Mouse (Mus musculus): ENCODE data around the gene Ppil6.

Ppil6 gene

GRCm38 (mm10) chr10:41489708-41490517 lies at the start of gene Ppil6, which contains the start of gene Smpd2:
Gene Ppil6, plus strand, starts transcription at chr10:41490439.
Gene Smpd2, minus strand, starts transcription at chr10:41490369.
- DNase-seq (ENCODE audit: extremely low spot score, low read depth, low spot score), result peak; percentile 83

DNA sequence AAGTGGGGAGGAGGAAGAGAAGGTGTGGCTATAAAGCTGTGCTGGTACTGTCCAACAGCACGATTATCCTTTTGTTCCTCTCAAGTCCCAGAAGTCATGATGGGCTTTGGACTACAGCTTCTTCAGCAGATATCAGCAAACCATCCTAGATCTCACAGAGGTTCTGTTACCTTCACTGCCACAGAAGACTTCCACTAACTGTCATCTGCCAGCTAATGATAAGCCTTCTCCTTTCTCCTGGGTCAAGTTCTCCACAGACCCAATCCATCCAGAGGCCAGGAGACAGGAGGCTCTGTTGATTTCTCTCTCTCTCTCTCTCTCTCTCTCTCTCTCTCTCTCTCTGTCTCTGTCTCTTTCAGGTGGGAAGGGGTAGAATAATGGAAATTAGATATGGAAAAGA lies 42.0 kb upstream of the Ppil6 start:
- no peak for DNase-seq (ENCODE audit: extremely low spot score, low read depth, low spot score)

- DNase-seq (ENCODE audit: extremely low spot score, low read depth, low spot score), result no peak
Measured at GRCm38 (mm10) chr10:41449684-41450083, 40.6 kb upstream of the Ppil6 start.

- DNase-seq (ENCODE audit: extremely low spot score, low read depth, low spot score), result peak; percentile 94
Measured at GRCm38 (mm10) chr10:41450137-41450670, 40.0 kb upstream of the Ppil6 start, which contains the start of gene Zbtb24. Gene Zbtb24, plus strand, starts transcription at chr10:41450383.

- no peak for DNase-seq (ENCODE audit: extremely low spot score, low read depth, low spot score)
Measured at GRCm38 (mm10) chr10:41450780-41451522, 39.3 kb upstream of the Ppil6 start.

GRCm38 (mm10) chr10:41451656-41452055 lies 38.6 kb upstream of the Ppil6 start:
- no peak for DNase-seq (ENCODE audit: extremely low spot score, low read depth, low spot score)

- DNase-seq (ENCODE audit: extremely low spot score, low read depth, low spot score), result no peak
Measured at GRCm38 (mm10) chr10:41452791-41453190, 37.4 kb upstream of the Ppil6 start.

DNA sequence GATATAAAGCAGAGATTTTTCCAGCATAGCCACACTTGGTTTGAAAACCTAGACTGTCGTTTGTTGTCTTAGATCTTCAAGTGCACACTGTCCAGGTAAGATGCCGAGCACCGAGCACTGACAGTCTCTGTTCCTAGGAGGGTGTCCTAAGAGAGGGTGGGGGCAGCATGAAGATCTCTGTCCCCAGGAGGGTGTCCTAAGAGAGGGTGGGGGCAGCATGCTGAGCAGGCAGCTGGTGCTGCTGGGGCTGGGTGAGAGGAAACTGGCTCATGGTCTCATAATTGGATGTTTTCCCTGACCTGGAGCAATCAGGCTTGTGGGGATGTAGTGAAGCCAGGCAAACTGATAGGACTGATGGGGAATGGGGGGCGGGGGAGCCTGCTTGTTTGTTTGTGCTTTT lies 30.2 kb upstream of the Ppil6 start:
- DNase-seq (ENCODE audit: extremely low spot score, low read depth, low spot score), result no peak

DNA sequence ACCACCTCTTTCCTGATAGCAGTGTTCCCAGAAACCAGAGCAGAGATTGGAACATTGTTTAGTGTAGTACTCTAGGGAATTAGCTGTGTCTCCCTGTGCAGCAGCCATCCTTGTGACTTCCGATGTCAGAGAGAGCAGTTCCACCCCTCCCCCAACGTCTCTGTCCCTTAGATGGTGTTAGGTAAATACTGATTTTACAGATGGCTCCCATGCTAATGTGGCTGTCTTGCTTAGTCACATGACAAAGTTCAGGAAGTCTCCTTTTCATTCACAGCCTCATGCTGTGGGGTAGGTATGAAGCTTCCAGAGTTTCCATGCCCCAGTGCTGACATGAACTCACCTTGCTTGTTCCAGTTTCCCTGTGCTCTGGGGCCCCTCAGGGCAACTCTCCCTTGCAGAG lies 29.7 kb upstream of the Ppil6 start:
- no peak for DNase-seq (ENCODE audit: extremely low spot score, low read depth, low spot score)

DNA sequence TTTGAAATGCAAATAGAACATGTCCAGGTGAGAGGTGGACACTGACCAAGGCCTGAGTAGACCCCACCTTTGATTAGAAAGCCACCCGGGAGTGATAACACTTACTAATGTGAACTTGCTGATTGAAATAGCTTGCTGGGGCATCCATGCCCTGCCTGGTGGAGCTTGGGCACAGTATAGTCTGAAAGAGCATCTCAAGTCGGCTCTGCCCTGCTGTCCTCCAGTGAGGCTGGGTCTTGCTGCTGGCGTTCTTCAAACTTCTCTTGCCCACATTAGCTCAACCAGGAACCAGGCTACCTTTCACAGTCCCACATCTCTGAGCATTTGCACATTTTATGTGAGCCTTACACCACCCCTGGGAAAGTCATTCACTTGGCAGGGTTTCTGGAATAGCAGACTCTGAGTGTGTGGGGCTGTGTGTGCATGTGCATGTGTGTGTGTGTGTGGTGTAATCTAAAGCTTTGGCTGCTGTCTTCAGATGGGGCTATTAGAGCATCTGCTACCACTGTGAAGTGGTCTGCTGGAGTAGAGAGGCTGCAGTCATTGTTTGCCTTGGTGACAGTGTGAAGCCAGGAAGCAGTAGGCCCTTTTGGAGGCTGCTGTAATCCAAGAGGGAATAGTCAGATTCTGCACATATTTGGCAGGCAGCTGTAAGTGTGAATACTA lies 29.0 kb upstream of the Ppil6 start:
- no peak for DNase-seq (ENCODE audit: extremely low spot score, low read depth, low spot score)

GRCm38 (mm10) chr10:41464401-41464955 lies 25.8 kb upstream of the Ppil6 start:
- no peak for DNase-seq (ENCODE audit: extremely low spot score, low read depth, low spot score)

- DNase-seq (ENCODE audit: extremely low spot score, low read depth, low spot score), result no peak
Measured at GRCm38 (mm10) chr10:41467325-41467724, 22.9 kb upstream of the Ppil6 start.

DNA sequence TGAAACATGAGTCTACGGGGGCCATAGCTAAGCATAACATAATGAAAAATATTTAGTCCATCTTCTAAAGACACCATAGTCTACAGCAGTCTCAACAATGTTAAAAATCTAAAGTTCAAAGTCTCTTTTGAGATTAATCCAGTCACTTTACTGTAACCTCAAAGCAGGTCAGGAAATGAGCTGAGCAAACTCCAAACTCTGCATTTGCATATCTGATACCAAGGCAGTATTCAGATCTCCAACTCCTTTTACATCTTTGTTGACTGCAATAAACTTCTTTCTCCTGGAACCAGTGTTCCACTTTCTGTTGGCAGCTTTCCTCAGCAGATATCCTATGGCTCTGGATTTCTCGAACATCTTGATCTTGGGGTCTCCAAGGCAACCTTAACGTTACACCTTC lies 19.5 kb upstream of the Ppil6 start:
- no peak for DNase-seq (ENCODE audit: extremely low spot score, low read depth, low spot score)

DNA sequence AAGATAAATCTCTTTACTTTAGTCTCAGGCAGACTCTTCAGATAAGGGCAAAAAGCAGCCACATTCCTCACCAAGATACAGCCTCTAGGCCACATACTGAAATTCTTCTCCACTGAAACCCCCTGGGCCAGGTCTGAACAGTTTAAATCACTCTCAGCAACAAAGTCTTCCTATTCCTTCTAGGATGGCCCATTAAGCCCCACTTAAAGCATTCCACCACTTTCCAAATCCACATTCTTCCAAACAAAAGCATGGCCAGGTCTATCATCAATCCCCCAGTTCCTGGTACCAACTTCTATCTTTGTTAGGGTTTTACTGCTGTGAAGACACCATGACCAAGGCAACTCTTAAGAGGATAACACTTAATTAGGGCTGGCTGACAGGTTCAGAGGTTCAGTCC lies 17.7 kb upstream of the Ppil6 start:
- DNase-seq (ENCODE audit: extremely low spot score, low read depth, low spot score), result no peak

- no peak for DNase-seq (ENCODE audit: extremely low spot score, low read depth, low spot score)
Measured at GRCm38 (mm10) chr10:41472962-41473481, 17.2 kb upstream of the Ppil6 start.

- no peak for DNase-seq (ENCODE audit: extremely low spot score, low read depth, low spot score)
Measured at GRCm38 (mm10) chr10:41473782-41474468, 16.3 kb upstream of the Ppil6 start.

- no peak for DNase-seq (ENCODE audit: extremely low spot score, low read depth, low spot score)
Measured at GRCm38 (mm10) chr10:41474981-41475391, 15.3 kb upstream of the Ppil6 start.

DNA sequence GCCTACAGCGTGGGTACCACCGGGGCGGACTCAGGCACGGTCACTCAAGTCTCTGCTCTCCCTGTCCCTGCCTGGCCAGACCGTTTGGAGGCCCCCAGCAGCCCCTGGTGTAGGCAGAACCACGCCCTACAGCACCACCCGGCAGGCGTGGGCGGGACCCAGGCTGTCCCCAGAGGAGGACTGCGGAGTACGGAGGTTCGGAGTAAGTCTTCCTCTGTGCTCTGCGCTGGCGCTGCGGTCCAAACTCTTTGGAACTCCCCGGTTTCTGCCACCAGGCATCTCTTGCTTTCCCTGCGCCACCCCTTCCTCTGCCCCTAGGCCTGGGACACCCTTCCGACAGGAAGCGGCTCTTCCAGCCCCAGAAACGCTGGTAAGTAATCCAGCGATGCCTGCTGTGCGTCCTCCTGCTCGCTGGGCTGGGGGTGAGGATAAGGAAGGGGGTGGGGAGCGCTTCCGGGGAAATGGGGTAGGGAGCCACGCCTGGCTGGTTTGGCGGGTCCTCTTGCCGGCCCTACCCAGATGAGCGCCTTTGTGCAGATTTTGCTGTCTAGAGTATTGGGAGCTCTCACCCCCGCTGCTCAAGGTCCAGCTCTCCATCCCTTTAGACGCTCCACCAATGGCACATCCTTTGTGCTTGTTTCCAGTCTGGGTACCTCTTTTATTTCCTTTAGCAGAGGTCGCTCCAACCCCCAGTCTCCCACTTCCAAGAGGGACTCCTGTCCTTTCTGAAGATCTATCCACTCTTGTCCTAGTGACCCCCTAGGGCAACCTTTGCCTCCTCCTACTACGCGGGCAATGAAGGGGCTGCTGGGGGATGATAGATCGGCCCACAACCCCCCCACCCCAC lies 13.8 kb upstream of the Ppil6 start, which contains the start of gene Mical1:
Gene Mical1 (plus strand): TSS at position 144 of the 847 bp plus-strand sequence.
- DNase-seq (ENCODE audit: extremely low spot score, low read depth, low spot score), result no peak

DNA sequence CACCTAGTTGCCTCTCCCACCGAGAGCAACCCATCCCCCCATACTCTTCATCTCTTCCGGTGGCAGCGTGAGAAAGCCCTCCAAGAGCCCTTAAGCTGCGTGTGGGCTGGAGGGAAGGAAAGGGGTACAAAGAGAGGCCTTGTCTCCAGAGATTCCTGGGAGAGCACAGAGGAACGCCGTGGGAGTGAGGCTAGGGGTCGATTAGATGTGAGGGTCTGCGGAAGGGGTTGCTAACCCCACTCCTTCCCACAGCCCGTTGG lies 13.3 kb upstream of the Ppil6 start:
- DNase-seq (ENCODE audit: extremely low spot score, low read depth, low spot score), result no peak
